Mouse (Mus musculus) megakaryocyte, embryonic 14.5 days (primary cell): ENCODE measurements around the gene Bloc1s3.

Experiments used
- FLI1 ChIP-seq: IDR thresholded peaks from 2 replicates; pipeline ENCODE4 v1.6.1; 2012; ENCODE audit warnings: low read length, inconsistent platforms, mixed read lengths
- GATA1 ChIP-seq: IDR thresholded peaks from 3 replicates; pipeline ENCODE4 v1.6.1; 2012; ENCODE audit warnings: mixed read lengths, low read length, inconsistent platforms, borderline replicate concordance

DNA sequence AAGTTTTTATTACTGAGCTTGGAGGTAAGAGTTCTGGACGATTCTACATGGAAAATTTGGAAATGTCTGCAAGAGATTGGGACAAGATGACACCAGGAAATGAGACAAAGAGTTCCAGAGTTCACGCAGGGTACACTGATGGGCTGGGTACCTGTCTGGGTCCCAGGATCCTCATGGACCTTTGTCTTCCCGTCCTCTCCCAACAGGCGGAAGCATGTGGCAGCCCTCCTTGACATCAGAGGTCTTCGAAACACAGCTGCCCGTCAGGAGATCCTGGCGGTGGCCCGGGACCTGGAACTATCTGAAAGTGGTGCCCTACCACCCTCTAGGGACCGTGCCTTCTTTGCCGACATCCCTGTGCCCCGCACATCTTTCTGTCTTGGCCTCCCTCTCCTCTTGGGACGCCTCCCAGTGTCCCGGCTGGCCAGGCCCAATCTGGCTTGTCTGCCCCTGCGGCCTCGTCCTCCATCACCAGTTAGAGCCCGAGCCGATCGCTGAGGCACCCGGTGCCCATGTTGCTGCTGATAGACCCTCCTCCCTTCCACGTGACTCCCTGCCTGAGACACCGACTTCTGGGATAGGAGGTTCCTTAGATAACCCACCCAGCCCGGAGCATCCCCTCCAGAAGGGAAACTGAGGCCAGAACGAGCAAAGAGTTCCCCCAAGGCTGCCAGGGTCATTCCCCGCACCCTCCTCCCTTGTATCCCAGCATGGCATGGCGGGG, 13.3 kb downstream of the Bloc1s3 start:
- TF ChIP-seq GATA1 = no peak
- TF ChIP-seq FLI1 = no peak
